Mouse (Mus musculus): Measurements from ENCODE around the gene Nod1. TPM values are rescaled to one million over a fixed set of nuclear protein-coding genes. Genes with fewer than 3 reads are reported as not detected.

The Nod1 gene
- polyA plus RNA-seq, 1 experiment from 2014 or later, result 2.1 TPM

Other genes starting within 250 kb of the Nod1 start
- 2.9 and 3.5 TPM in 2 replicates for gene Znrf2, start 155.7 kb downstream of the Nod1 start, polyA plus RNA-seq (2014; fragmentation: Nextera tagmentation; extraction: Ambion mirVana)
- 12.9 and 14.4 TPM in 2 replicates for gene Ggct, start 20.3 kb upstream of the Nod1 start, polyA plus RNA-seq (2014; fragmentation: Nextera tagmentation; extraction: Ambion mirVana)
- gene Gars, start 65.4 kb upstream of the Nod1 start, polyA plus RNA-seq (2014; fragmentation: Nextera tagmentation; extraction: Ambion mirVana), result 225 and 241 TPM in 2 replicates
- gene Crhr2, start 160.4 kb upstream of the Nod1 start, polyA plus RNA-seq (2014; fragmentation: Nextera tagmentation; extraction: Ambion mirVana), result 0.22 and 0.50 TPM in 2 replicates
- gene Inmt, start 202.4 kb upstream of the Nod1 start, polyA plus RNA-seq (2014; fragmentation: Nextera tagmentation; extraction: Ambion mirVana), result 0.16 and 0.40 TPM in 2 replicates
- gene Mindy4, start 230.8 kb upstream of the Nod1 start, polyA plus RNA-seq (2014; fragmentation: Nextera tagmentation; extraction: Ambion mirVana), result 20.0 and 24.2 TPM in 2 replicates